Mouse (Mus musculus) liver, embryonic 12.5 days (tissue): ENCODE measurements around the gene Kcnh7. TPM values are rescaled to one million over a fixed set of nuclear protein-coding genes. Genes with fewer than 3 reads are reported as not detected.

Experiments
- ATAC-seq: fragments of 200-750 bp; cut with Nextera tagmentation; 2 replicates; pipeline ENCODE4 v1.8.0; 2017; ENCODE audit warnings: moderate number of reproducible peaks, mild to moderate bottlenecking, moderate library complexity
- H3K27ac ChIP-seq: fragments of 300-500 bp; sonication (generic); 2 replicates; pipeline ENCODE4 v1.5.1; 2016; ENCODE audit warnings: mild to moderate bottlenecking
- H3K27me3 ChIP-seq: fragments of 300-500 bp; sonication (generic); replicated peaks from 2 replicates; pipeline ENCODE4 v1.6.1; 2016; ENCODE audit warnings: mild to moderate bottlenecking, moderate library complexity
- H3K36me3 ChIP-seq: fragments of 300-500 bp; sonication (generic); 2 replicates; pipeline ENCODE4 v1.6.1; 2016; ENCODE audit warnings: mild to moderate bottlenecking, moderate library complexity
- H3K4me1 ChIP-seq: fragments of 300-500 bp; sonication (generic); 2 replicates; pipeline ENCODE4 v1.6.1; 2016
- H3K4me2 ChIP-seq: fragments of 300-500 bp; sonication (generic); 2 replicates; pipeline ENCODE4 v1.6.1; 2016; ENCODE audit warnings: mild to moderate bottlenecking, moderate library complexity
- H3K4me3 ChIP-seq: fragments of 300-500 bp; sonication (generic); 2 replicates; pipeline ENCODE4 v1.5.1; 2016; ENCODE audit warnings: mild to moderate bottlenecking, moderate library complexity
- H3K9ac ChIP-seq: fragments of 300-500 bp; sonication (generic); 2 replicates; pipeline ENCODE4 v1.6.1; 2016; ENCODE audit warnings: mild to moderate bottlenecking, moderate library complexity
- H3K9me3 ChIP-seq: fragments of 300-500 bp; sonication (generic); replicated peaks from 2 replicates; pipeline ENCODE4 v1.6.1; 2016; ENCODE audit warnings: mild to moderate bottlenecking, moderate library complexity
- WGBS: fragments of 180-500 bp; shearing (Covaris S2); methylation state at CpG from one replicate; pipeline ENCODE4 v1.1.7; 2016; ENCODE audit not compliant: insufficient replicate concordance; 5-methylcytosine and 5-hydroxymethylcytosine counted together
- polyA plus RNA-seq: library from polyadenylated mRNA; unstranded; fragments of >200 nt; fragmentation: Nextera tagmentation; extraction: Ambion mirVana; gene quantifications from 2 replicates; pipeline ENCODE4 v1.2.1, GENCODE M21; 2016

Kcnh7 gene
- polyA plus RNA-seq, 1 experiment from 2014 or later, result 0.08 TPM

GRCm38 (mm10) chr2:62684989-62685595 is 499.0 kb downstream of the Kcnh7 start:
- Histone ChIP-seq H3K27ac (no peak overlapping the region), H3K4me2 (no peak overlapping the region), H3K36me3 (no peaks in the 10 kb centered on the region), H3K4me1 (no peaks in the 10 kb centered on the region), H3K27me3 (no peaks in the 10 kb centered on the region), H3K4me3 (no peak overlapping the region), H3K9ac (no peak overlapping the region), H3K9me3 (no peaks in the 10 kb centered on the region)
- WGBS, result 35% methylated on average over 3 of the region's 3 CpGs
- no peak for ATAC-seq

- no peak for ATAC-seq
- WGBS, result 76% methylated on average over 8 of the region's 8 CpGs
- H3K4me2 ChIP-seq, result no peak overlapping the region
- no peak overlapping the region for H3K4me3 ChIP-seq
- H3K9me3 ChIP-seq, result no peaks in the 10 kb centered on the region
- no peaks in the 10 kb centered on the region for H3K4me1 ChIP-seq
- no peak overlapping the region for H3K9ac ChIP-seq
- H3K36me3 ChIP-seq, result no peaks in the 10 kb centered on the region
- H3K27ac ChIP-seq, result no peak overlapping the region
- no peaks in the 10 kb centered on the region for H3K27me3 ChIP-seq
Observed at GRCm38 (mm10) chr2:62681667-62682066, 502.4 kb downstream of the Kcnh7 start.

- no peaks in the 10 kb centered on the region for H3K36me3 ChIP-seq
- ATAC-seq, result no peak
- H3K4me3 ChIP-seq, result no peak overlapping the region
- H3K4me1 ChIP-seq, result peaks cover 4% of the 10 kb centered on the region; the same call in 1 of the 2 replicates
- H3K4me2 ChIP-seq, result no peak overlapping the region
- no peaks in the 10 kb centered on the region for H3K27me3 ChIP-seq
- no peaks in the 10 kb centered on the region for H3K9me3 ChIP-seq
- WGBS, result 60% methylated on average over 5 of the region's 5 CpGs
- no peak overlapping the region for H3K9ac ChIP-seq
- no peak overlapping the region for H3K27ac ChIP-seq
Observed at GRCm38 (mm10) chr2:62672788-62673187, 511.3 kb downstream of the Kcnh7 start.

GRCm38 (mm10) chr2:62670767-62671166 is 513.3 kb downstream of the Kcnh7 start:
- no peak overlapping the region for H3K27ac ChIP-seq
- no peak overlapping the region for H3K9ac ChIP-seq
- H3K4me1 ChIP-seq, result peaks cover 4% of the 10 kb centered on the region; the same call in 1 of the 2 replicates
- H3K4me3 ChIP-seq, result no peak overlapping the region
- no peak overlapping the region for H3K4me2 ChIP-seq
- ATAC-seq, result no peak
- H3K27me3 ChIP-seq, result no peaks in the 10 kb centered on the region
- WGBS, result 51% methylated on average over 4 of the region's 4 CpGs
- no peaks in the 10 kb centered on the region for H3K9me3 ChIP-seq
- H3K36me3 ChIP-seq, result no peaks in the 10 kb centered on the region

GRCm38 (mm10) chr2:62670301-62670700 is 513.8 kb downstream of the Kcnh7 start:
- WGBS, result 61% methylated on average over 5 of the region's 5 CpGs
- Histone ChIP-seq H3K9ac (no peak overlapping the region), H3K4me1 (peaks cover 4% of the 10 kb centered on the region; the same call in 1 of the 2 replicates)

GRCm38 (mm10) chr2:62669848-62670247 is 514.2 kb downstream of the Kcnh7 start:
- Histone ChIP-seq H3K36me3 (no peaks in the 10 kb centered on the region), H3K27ac (no peak overlapping the region), H3K4me2 (no peak overlapping the region), H3K27me3 (no peaks in the 10 kb centered on the region), H3K9me3 (no peaks in the 10 kb centered on the region), H3K9ac (no peak overlapping the region), H3K4me1 (peaks cover 4% of the 10 kb centered on the region; the same call in 1 of the 2 replicates), H3K4me3 (no peak overlapping the region)
- 76% methylated on average over 3 of the region's 3 CpGs for WGBS
- ATAC-seq, result no peak

More at GRCm38 (mm10) chr2:62670301-62670700, 513.8 kb downstream of the Kcnh7 start:
- H3K9me3 ChIP-seq, result no peaks in the 10 kb centered on the region
- H3K27me3 ChIP-seq, result no peaks in the 10 kb centered on the region
- H3K27ac ChIP-seq, result no peak overlapping the region
- no peak for ATAC-seq
- no peak overlapping the region for H3K4me3 ChIP-seq
- no peaks in the 10 kb centered on the region for H3K36me3 ChIP-seq
- H3K4me2 ChIP-seq, result no peak overlapping the region

GRCm38 (mm10) chr2:62665536-62665935 is 518.6 kb downstream of the Kcnh7 start:
- Histone ChIP-seq H3K27ac (no peak overlapping the region), H3K4me2 (no peak overlapping the region), H3K9me3 (no peaks in the 10 kb centered on the region), H3K4me1 (peaks cover 8% of the 10 kb centered on the region), H3K4me3 (no peak overlapping the region), H3K9ac (no peak overlapping the region), H3K27me3 (no peaks in the 10 kb centered on the region), H3K36me3 (no peaks in the 10 kb centered on the region)
- WGBS, result 52% methylated on average over 1 of the region's 1 CpGs
- ATAC-seq, result no peak

- H3K9ac ChIP-seq, result no peak overlapping the region
- WGBS, result 58% methylated on average over 7 of the region's 7 CpGs
- no peaks in the 10 kb centered on the region for H3K36me3 ChIP-seq
- H3K4me2 ChIP-seq, result peak overlapping the region; percentile 78
- H3K27me3 ChIP-seq, result no peaks in the 10 kb centered on the region
- no peaks in the 10 kb centered on the region for H3K9me3 ChIP-seq
- no peak for ATAC-seq
- H3K27ac ChIP-seq, result no peak overlapping the region
- H3K4me1 ChIP-seq, result peaks cover 4% of the 10 kb centered on the region; the same call in 1 of the 2 replicates
- H3K4me3 ChIP-seq, result peak overlapping the region; percentile 61; the same call in 1 of the 2 replicates
Observed at GRCm38 (mm10) chr2:62664839-62665238, 519.2 kb downstream of the Kcnh7 start.

- peak within 1 kb of the TSS; percentile 78 for H3K4me2 ChIP-seq
Observed at GRCm38 (mm10) chr2:62664135-62664670, 519.9 kb downstream of the Kcnh7 start, which contains the start of gene Gca. Gca (plus strand) TSS chr2:62664285.

GRCm38 (mm10) chr2:62662560-62662959 is 521.5 kb downstream of the Kcnh7 start:
- no peak for ATAC-seq
- H3K36me3 ChIP-seq, result no peaks in the 10 kb centered on the region
- no peak overlapping the region for H3K9ac ChIP-seq
- peaks cover 4% of the 10 kb centered on the region; the same call in 1 of the 2 replicates for H3K4me1 ChIP-seq
- H3K27ac ChIP-seq, result no peak overlapping the region
- 73% methylated on average over 3 of the region's 3 CpGs for WGBS
- no peaks in the 10 kb centered on the region for H3K27me3 ChIP-seq
- no peak overlapping the region for H3K4me3 ChIP-seq
- H3K9me3 ChIP-seq, result no peaks in the 10 kb centered on the region
- no peak overlapping the region for H3K4me2 ChIP-seq

More at GRCm38 (mm10) chr2:62664135-62664670, 519.9 kb downstream of the Kcnh7 start, which contains the start of gene Gca:
- no peaks in the 10 kb centered on the region for H3K27me3 ChIP-seq
- peaks cover 4% of the 10 kb centered on the region; the same call in 1 of the 2 replicates for H3K4me1 ChIP-seq
- H3K9ac ChIP-seq, result peak within 1 kb of the TSS; percentile 55
- H3K9me3 ChIP-seq, result no peaks in the 10 kb centered on the region
- 1% methylated on average over 43 of the region's 43 CpGs for WGBS
- H3K36me3 ChIP-seq, result no peaks in the 10 kb centered on the region
- H3K27ac ChIP-seq, result no peak within 1 kb of the TSS
- H3K4me3 ChIP-seq, result peak within 1 kb of the TSS; percentile 61
- peak; percentile 100 for ATAC-seq

GRCm38 (mm10) chr2:62660565-62660964 is 523.5 kb downstream of the Kcnh7 start:
- H3K36me3 ChIP-seq, result no peaks in the 10 kb centered on the region
- 37% methylated on average over 6 of the region's 6 CpGs for WGBS

GRCm38 (mm10) chr2:62656072-62656471 is 528.0 kb downstream of the Kcnh7 start:
- no peaks in the 10 kb centered on the region for H3K4me1 ChIP-seq
- no peak overlapping the region for H3K9ac ChIP-seq
- no peak overlapping the region for H3K4me3 ChIP-seq
- H3K27ac ChIP-seq, result no peak overlapping the region
- no peak for ATAC-seq
- WGBS, result 47% methylated on average over 1 of the region's 1 CpGs
- H3K9me3 ChIP-seq, result no peaks in the 10 kb centered on the region
- H3K27me3 ChIP-seq, result no peaks in the 10 kb centered on the region
- no peak overlapping the region for H3K4me2 ChIP-seq
- H3K36me3 ChIP-seq, result no peaks in the 10 kb centered on the region

More at GRCm38 (mm10) chr2:62660565-62660964, 523.5 kb downstream of the Kcnh7 start:
- H3K27me3 ChIP-seq, result no peaks in the 10 kb centered on the region
- H3K4me3 ChIP-seq, result no peak overlapping the region
- H3K4me1 ChIP-seq, result peaks cover 4% of the 10 kb centered on the region; the same call in 1 of the 2 replicates
- H3K9ac ChIP-seq, result no peak overlapping the region
- ATAC-seq, result no peak
- H3K27ac ChIP-seq, result no peak overlapping the region
- no peaks in the 10 kb centered on the region for H3K9me3 ChIP-seq
- no peak overlapping the region for H3K4me2 ChIP-seq
